Mouse (Mus musculus): Measurements from ENCODE around the gene Vmn1r33.

GRCm38 (mm10) chr6:66595804-66596203 lies 22.3 kb downstream of the Vmn1r33 start:
- peak; percentile 44; the same call in 1 of the 2 replicates for TF ChIP-seq IRF4 (IDR thresholded peaks at IDR 0.05; ENCODE audit: low read depth, low read length)
- no peak for TF ChIP-seq MAX (IDR thresholded peaks at IDR 0.05; ENCODE audit: low read length)
- TF ChIP-seq MYC (IDR thresholded peaks at IDR 0.05; ENCODE audit: low read depth, low read length) = no peak
- no peak for TF ChIP-seq CTCF (conservative IDR thresholded peaks at IDR 0.05 in 1 of 2, IDR thresholded peaks at IDR 0.05 in 1 of 2; ENCODE audit: low read depth in 2 of 2, low read length in 2 of 2)
- no peak for TF ChIP-seq RCOR1 (conservative IDR thresholded peaks at IDR 0.05; ENCODE audit: low read depth, low read length)
- TF ChIP-seq JUND (conservative IDR thresholded peaks at IDR 0.05; ENCODE audit: low read depth, low read length) = no peak

Measured in CH12.LX (cell line).